Mouse (Mus musculus): Measurements from ENCODE around the gene Rab20.

Gene Rab20

GRCm38 (mm10) chr8:11454228-11454627 lies 24.3 kb downstream of the Rab20 start:
- in situ Hi-C loops (cut with MboI, MseI), result loop anchor here (5.0 kb wide), 1 partner anchor 33 kb away; no protein-coding TSS in a partner anchor

DNA sequence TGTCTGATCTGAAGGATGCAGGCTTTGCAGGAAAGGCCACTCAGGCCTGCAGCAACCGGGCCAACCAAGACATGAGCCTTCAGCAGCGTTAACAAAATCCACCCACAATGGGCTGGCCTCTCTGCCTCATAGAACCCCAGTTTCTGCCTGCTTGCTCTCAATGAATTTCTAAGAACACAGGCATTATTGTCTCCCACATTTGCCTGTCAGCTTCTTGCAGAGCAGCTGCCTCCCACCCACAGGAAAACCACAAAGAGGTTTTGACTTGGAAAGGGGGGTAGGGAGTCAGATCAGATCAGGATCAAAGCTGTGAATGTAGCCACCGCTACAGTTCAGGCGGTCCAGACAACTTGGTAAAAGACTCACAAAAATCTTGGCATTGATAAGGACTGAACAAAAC lies 25.5 kb downstream of the Rab20 start:
- in situ Hi-C loops (cut with MboI, MseI), result loop anchor here (5.0 kb wide), 1 partner anchor 34 kb away; no protein-coding TSS in a partner anchor

DNA sequence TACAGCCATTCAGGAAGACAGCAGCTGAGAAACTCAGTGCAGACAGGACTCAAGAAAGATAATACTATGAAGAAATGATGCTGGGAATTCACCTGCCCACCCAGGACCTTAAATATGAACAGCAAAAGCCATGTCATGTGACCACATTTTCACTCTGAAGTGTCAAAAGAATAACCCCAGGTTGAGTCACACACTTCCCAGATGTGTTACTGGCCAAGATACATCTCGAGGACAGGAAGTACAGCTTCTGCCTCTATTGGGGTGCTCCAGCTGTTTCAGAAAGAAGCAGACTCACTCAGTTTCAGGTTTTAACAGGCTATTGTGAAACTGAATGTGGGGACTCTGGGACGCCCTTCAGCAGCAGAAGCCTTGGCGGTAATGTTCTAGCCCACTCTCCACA lies 26.0 kb downstream of the Rab20 start:
- in situ Hi-C loops (cut with MboI, MseI), result loop anchor here (5.0 kb wide), 1 partner anchor 35 kb away; no protein-coding TSS in a partner anchor

GRCm38 (mm10) chr8:11452152-11452551 lies 26.4 kb downstream of the Rab20 start:
- in situ Hi-C loops (cut with MboI, MseI), result loop anchor here (5.0 kb wide), 1 partner anchor 35 kb away; no protein-coding TSS in a partner anchor

DNA sequence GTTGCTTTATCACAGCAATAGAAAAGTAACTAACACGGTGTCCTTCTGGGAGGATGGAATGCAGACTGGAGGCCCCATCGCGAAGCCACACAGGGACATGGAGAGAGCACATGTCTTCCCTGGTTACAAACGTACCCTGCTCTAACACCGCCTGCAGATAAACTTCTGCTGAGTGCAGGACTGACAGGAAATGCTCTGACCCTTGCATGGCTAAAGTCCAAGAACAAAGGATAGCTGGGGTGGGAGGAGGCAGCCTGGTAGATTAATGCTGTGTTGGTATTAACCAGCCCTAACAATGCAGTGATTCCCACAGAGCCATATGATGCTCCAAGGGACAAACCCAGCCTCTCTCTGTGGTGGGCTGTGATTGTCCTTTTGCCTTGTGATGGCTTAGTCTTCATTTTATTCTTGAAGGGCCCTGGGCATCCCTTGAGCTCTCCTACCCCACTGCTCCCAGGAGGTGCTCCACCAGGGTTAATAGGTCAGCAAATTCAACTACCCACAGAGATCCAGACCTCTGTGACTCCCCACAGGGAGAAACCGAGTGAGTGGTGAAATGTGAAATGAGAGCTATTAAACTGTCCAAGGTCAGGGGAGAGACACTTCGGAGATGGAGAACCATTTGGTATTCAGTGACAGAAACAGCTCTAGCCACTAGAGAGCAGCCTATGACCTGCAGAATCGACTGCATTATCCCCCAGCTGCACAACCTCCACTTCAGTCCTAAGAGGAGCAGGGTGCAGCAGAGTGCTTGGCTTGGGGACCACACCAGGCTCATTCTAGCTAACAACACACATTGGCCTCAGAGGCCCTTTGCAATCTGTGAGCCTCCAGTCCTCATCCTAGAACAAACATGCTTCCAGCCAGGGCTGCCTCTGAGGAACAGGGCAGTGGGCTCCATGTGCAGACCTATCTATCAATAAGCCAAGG lies 28.1 kb downstream of the Rab20 start:
- in situ Hi-C loops (cut with MboI, MseI), result loop anchor here (5.0 kb wide), 1 partner anchor 37 kb away; no protein-coding TSS in a partner anchor

DNA sequence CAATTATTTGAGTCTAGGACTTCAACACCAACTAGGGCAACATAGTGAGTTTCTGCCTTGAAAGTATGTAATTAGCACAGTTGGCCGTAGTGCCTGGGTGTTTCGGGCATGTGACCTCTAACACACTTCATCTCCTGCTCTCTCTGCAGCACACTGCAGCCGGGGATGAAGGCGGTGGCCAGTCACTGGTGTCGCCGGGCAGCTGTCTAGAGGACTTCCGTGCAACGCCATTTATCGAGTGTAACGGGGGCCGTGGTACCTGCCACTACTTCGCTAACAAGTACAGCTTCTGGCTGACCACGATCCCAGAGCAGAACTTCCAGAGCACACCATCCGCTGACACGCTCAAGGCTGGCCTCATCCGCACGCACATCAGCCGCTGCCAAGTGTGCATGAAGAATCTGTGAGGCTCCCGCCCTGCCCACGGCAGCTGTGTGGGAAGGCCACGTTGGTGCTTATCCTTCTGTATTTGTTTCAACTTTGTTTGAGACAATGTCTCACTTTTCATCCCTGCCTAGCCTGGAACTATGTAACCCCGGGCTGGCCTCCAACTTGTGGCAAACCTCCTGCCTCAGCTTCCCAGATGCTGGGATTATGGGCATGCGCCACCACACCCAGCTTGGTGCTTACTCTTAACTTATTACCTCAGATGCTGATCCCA lies 30.5 kb downstream of the Rab20 start:
- in situ Hi-C loops (cut with MboI, MseI), result no loop called here

- in situ Hi-C loops (cut with MboI, MseI), result no loop called here
Measured at GRCm38 (mm10) chr8:11445790-11446189, 32.7 kb downstream of the Rab20 start.

DNA sequence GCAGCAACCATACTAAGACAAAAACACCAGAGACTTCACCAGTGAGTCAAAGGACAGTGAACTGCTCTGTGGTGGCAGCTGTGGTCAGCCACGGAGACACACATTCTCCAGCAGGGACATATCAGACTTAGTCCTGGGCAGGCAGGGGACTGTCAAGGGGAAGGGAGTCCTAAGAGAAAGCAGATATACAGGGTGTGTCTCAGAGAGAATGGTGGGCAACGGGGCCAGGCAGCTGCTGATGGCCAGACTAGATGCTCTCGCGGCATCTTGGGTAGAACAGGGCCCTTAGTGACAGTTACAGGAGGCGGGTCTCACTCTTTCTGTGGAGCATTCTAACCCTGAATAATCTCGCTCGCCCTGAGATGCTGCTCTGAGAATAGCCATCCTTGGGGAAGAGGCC lies 34.3 kb downstream of the Rab20 start:
- in situ Hi-C loops (cut with MboI, MseI), result no loop called here

DNA sequence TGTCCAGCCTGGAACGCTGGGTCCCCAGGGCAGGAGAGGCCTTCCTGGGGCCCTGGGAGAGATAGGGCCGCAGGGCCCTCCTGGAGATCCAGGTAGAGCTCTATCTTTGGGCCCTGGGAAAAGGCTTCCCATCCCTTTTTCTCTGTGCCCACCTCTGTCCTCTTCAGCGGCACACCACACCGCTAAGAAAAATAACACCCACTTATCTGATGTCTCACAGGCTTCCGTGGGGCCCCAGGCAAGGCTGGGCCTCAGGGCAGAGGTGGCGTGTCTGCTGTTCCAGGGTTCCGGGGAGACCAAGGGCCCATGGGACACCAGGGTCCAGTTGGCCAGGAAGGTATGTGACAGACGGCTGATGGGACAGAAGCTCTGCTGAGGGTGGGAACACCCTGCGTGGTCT lies 34.9 kb downstream of the Rab20 start:
- in situ Hi-C loops (cut with MboI, MseI), result no loop called here

- in situ Hi-C loops (cut with MboI, MseI), result no loop called here
Measured at GRCm38 (mm10) chr8:11441291-11441690, 37.2 kb downstream of the Rab20 start.

- in situ Hi-C loops (cut with MboI, MseI), result no loop called here
Measured at GRCm38 (mm10) chr8:11437862-11438261, 40.6 kb downstream of the Rab20 start.

DNA sequence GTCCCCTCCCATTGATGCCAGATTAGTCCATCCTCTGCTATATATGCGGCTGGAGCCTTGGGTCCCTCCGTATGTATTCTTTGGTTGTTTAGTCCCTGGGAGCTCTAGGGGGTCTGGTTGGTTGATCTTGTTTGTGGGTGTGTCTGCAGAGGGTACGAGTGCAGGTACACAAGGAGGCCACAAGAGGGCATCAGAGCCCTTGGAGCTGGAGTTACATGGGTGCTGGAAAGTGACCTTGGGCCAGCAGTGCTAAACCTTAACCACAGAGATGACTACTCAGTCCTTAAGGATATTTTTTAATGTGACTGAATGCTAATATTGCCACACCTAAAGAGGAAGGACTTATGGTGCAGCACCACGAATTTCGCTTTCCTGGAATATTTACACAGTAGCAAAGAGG lies 47.8 kb downstream of the Rab20 start:
- in situ Hi-C loops (cut with MboI, MseI), result loop anchor here (5.0 kb wide), 1 partner anchor 52 kb away; no protein-coding TSS in a partner anchor

GRCm38 (mm10) chr8:11423091-11423490 lies 55.4 kb downstream of the Rab20 start:
- in situ Hi-C loops (cut with MboI, MseI), result no loop called here

GRCm38 (mm10) chr8:11421968-11422367 lies 56.5 kb downstream of the Rab20 start:
- in situ Hi-C loops (cut with MboI, MseI), result no loop called here

- in situ Hi-C loops (cut with MboI, MseI), result no loop called here
Measured at GRCm38 (mm10) chr8:11421105-11421504, 57.4 kb downstream of the Rab20 start.

DNA sequence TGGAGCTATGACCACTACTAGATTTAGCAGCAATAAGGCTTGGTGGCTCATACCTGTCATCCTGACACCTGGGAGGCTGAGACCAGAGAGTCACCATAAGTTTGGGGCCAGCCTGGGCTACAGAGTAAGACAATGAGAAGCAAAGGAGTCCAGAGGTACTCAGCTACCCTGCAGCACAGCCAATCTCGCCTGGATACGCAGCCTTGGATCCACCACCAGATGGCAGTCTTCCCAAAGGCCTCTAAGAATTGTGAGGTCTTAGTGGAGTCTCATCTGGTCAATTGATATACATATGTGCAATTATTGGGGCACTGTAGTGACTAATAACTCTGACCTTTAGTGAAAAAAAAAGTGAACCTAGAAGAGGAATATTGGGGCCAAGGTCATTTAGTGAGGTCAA lies 58.9 kb downstream of the Rab20 start:
- in situ Hi-C loops (cut with MboI, MseI), result no loop called here

DNA sequence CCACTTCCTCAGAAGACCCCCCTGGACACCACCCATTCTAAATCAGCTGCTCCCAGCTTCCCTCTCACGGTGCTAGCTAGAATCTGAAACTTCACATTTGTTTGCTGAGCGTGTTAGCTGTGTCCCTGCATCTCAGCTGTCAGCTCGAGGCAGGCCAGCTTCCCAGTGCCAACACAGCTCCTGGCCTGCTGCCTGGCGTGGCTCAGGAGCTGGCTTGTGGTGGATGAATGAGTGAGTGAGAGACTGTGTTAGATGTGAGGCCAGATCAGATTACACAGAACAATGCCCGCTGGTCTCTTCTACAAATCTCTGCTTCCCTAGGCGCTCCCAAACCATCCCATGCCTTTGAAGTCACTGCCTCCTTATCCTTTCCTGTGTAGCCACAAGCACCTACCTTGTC lies 59.3 kb downstream of the Rab20 start:
- in situ Hi-C loops (cut with MboI, MseI), result no loop called here

GRCm38 (mm10) chr8:11417762-11418161 lies 60.7 kb downstream of the Rab20 start:
- in situ Hi-C loops (cut with MboI, MseI), result no loop called here

DNA sequence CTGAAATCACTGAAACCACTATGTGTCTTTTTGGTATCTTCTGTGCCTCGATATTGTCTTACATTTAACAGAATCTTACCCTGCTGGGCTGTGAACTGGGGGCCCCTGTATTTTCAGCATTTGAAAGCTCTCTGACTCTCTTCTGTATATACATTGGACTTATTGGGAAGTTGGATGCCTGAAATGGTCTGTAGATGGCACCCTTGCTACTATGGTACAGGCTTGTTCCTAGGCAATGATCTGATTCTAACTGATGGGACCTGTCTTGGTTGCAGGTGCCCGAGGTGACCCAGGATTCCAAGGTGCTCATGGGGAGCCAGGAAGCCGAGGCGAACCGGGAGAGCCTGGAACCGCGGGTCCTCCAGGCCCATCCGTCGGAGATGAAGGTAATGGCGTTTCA lies 63.4 kb downstream of the Rab20 start:
- in situ Hi-C loops (cut with MboI, MseI), result no loop called here

GRCm38 (mm10) chr8:11414304-11414703 lies 64.2 kb downstream of the Rab20 start:
- in situ Hi-C loops (cut with MboI, MseI), result no loop called here

- in situ Hi-C loops (cut with MboI, MseI), result no loop called here
Measured at GRCm38 (mm10) chr8:11412450-11412849, 66.1 kb downstream of the Rab20 start.

DNA sequence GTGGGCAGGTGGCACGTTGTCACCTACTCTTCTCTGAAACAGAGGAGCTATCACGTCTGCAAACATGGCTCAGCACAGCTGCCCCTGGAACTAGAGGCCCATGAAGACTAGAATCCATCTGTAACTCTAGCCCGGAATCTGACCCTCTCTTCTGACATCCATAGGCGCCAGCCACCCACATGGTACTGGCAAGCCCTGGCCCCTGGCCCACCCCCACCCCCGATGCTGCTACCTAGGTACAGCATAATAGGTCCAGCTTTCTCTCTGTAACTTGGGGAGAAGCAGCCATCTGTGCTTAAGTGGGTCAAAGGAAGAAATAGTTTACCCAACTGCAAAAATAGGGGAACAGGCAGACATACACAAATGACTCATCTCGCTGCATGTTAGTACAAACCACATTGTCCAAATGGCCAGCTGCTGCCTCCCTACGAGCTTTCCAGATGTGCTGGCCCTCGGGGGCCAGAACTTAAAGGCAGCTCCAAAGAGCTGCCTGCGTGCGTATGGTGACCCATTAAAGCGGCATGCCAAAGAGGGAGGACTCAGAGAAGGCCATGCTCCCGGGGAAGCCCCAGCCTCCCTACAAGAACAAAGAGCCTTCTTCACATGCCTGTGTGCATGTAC lies 66.9 kb downstream of the Rab20 start:
- in situ Hi-C loops (cut with MboI, MseI), result no loop called here

Data from T-helper 2 cell (primary cell).